Mouse (Mus musculus) ES-E14 (cell line): ENCODE measurements around the gene Zfp141. TPM values are rescaled to one million over a fixed set of nuclear protein-coding genes. Genes with fewer than 3 reads are reported as not detected.
"Not testable (repeated sequence)": the region's sequence is repeated elsewhere in the genome, so short reads cannot be mapped to it uniquely, and the experiment has no call there.

Source experiments
- DNase-seq: peaks from one replicate; pipeline ENCODE4 v3.0.0-alpha.2; 2013; ENCODE audit warnings: low read depth, low spot score
- H3K27ac ChIP-seq: 2 replicates; pipeline ENCODE4 v1.5.1; 2012; ENCODE audit warnings: low read depth, mild to moderate bottlenecking, low read length, moderate library complexity, mixed read lengths; ENCODE audit not compliant: poor library complexity, insufficient read depth, severe bottlenecking
- H3K36me3 ChIP-seq: 2 replicates; pipeline ENCODE4 v1.6.1; 2012; ENCODE audit warnings: mild to moderate bottlenecking, low read length, moderate library complexity, mixed read lengths; ENCODE audit not compliant: control insufficient read depth, poor library complexity, insufficient read depth, severe bottlenecking
- H3K4me1 ChIP-seq, 2 experiments: fragments of 150-350 bp in 1 of 2; sonication (generic) in 1 of 2; 2 replicates each; pipeline ENCODE4 v1.6.1; 2012; ENCODE audit warnings: low read length in 2 of 2, mild to moderate bottlenecking in 1 of 2, mixed read lengths in 1 of 2; ENCODE audit not compliant: control insufficient read depth in 2 of 2, insufficient read depth in 2 of 2, poor library complexity in 1 of 2
- H3K4me3 ChIP-seq, 2 experiments: fragments of 150-350 bp in 1 of 2; sonication (generic) in 1 of 2; 2 replicates each; pipeline ENCODE4 v1.5.1; 2012; ENCODE audit warnings: low read length in 2 of 2, low read depth in 1 of 2, mild to moderate bottlenecking in 1 of 2, mixed read lengths in 1 of 2; ENCODE audit not compliant: insufficient read depth in 1 of 2, poor library complexity in 1 of 2, severe bottlenecking in 1 of 2
- H3K9ac ChIP-seq: 2 replicates; pipeline ENCODE4 v1.6.1; 2012; ENCODE audit warnings: low read depth, mild to moderate bottlenecking, low read length, mixed read lengths; ENCODE audit not compliant: poor library complexity, insufficient read depth, severe bottlenecking
- H3K9me3 ChIP-seq: fragments of 150-350 bp; sonication (generic); 2 replicates; pipeline ENCODE4 v1.6.1; 2012; ENCODE audit warnings: low read depth, mild to moderate bottlenecking, low read length; ENCODE audit not compliant: control insufficient read depth, insufficient read depth
- CHD2 ChIP-seq: IDR thresholded peaks from 2 replicates; pipeline ENCODE4 v1.6.1; 2014; ENCODE audit warnings: mild to moderate bottlenecking, low read depth, low read length, inconsistent platforms
- HCFC1 ChIP-seq: IDR thresholded peaks from 2 replicates; pipeline ENCODE4 v1.6.1; 2012; ENCODE audit warnings: low read length, inconsistent platforms, borderline replicate concordance; ENCODE audit not compliant: insufficient read depth
- MAFK ChIP-seq: IDR thresholded peaks from 2 replicates; pipeline ENCODE4 v1.6.1; 2014; ENCODE audit warnings: mild to moderate bottlenecking, low read depth, low read length, inconsistent platforms; ENCODE audit not compliant: insufficient read depth
- ZC3H11A ChIP-seq: IDR thresholded peaks from 2 replicates; pipeline ENCODE4 v1.6.1; 2012; ENCODE audit warnings: low read depth, mild to moderate bottlenecking, inconsistent platforms, low read length, borderline replicate concordance
- ZNF384 ChIP-seq: IDR thresholded peaks from 2 replicates; pipeline ENCODE4 v1.6.1; 2012; ENCODE audit warnings: low read depth, low read length, inconsistent platforms
- in situ Hi-C, 2 experiments: fragments of 600-800 bp; cut with MboI; formaldehyde crosslinking; loops; one replicate each; pipeline ENCODE4 v1.15.1; 2025; ENCODE audit warnings: low sequenced_read_pairs in 2 of 2, inconsistent platforms in 1 of 2; ENCODE audit not compliant: unreplicated experiment in 2 of 2
- total RNA-seq: library from RNA; depleted of rRNA; stranded (reverse); fragments of 300-350 nt; gene quantifications from 2 replicates; pipeline ENCODE4 v1.2.3, GENCODE M21; 2012; rRNA removed

Gene Zfp141
- 41.8 and 56.6 TPM in 2 replicates for total RNA-seq

DNA sequence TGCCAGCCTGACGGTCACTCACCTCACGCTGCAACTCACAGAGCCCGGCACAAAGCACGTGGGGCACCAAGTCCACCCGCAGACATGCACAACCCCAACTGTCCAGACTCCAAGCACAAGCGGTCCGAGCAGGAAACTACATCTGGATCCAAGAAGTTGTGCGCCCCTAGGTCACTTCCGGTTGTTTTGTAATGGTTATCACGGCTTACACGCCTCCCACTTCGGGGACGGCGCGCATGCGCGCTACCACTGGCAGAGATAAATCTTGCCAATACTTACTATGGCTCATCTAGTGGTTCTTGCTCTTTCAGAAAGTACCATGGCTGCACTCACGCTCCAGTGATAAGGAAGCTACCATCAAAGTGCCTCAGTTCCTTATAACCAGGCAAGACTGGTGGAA, at the start of gene Zfp141:
Gene Zfp141, minus strand, starts transcription at position 153 of the 400 bp plus-strand sequence.
- not testable (repeated sequence) for H3K36me3 ChIP-seq
- in situ Hi-C loops = loop anchor here in 1 of 2 experiments (25.0 kb wide), 1 partner anchor 107 kb away; no protein-coding TSS in a partner anchor
- 0 out of 2 replicates have a peak within 1 kb of the TSS, but pooled peaks have one; percentile 8 for H3K27ac ChIP-seq

GRCm38 (mm10) chr7:42551766-42552165, 46.2 kb upstream of the Zfp141 start:
- in situ Hi-C loops = no loop called here
- DNase-seq = peak; percentile 31
- TF ChIP-seq ZC3H11A (no peak), HCFC1 (no peak), ZNF384 (no peak), CHD2 (no peak), MAFK (no peak)
- Histone ChIP-seq H3K9me3 (no peaks in the 10 kb centered on the region), H3K4me1 (no peaks in the 10 kb centered on the region), H3K27ac (no peak overlapping the region; the same call in 1 of the 2 replicates), H3K4me3 (no peak overlapping the region), H3K9ac (no peak overlapping the region), H3K36me3 (no peaks in the 10 kb centered on the region)

More for the DNA sequence above, at the start of gene Zfp141:
- DNase-seq = peak; percentile 83
- peak within 1 kb of the TSS; percentile 78 to 93 for H3K4me3 ChIP-seq
- H3K9me3 ChIP-seq, H3K4me1 ChIP-seq: not testable (repeated sequence)
- H3K9ac ChIP-seq = peak within 1 kb of the TSS; percentile 90

DNA sequence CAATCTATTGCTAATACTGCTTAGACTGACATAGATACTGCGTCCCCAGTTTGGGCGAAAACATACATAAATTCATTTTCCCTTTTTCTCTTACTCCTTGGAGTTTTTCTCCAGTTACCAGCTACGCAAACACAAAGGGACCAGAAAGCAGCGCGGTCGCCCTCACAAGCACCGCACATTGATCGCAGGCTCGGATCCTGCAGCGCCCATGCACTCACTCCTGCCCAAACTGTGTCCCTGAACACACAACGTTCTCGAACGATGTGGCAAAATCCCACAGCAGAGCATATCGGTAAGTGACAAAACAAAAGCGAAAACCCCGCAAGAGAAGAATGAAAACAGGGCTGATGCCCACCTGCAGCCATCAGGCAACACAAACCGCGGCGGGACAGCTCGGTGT, 354 bp downstream of the Zfp141 start:
- peak overlapping the region; percentile 90 for H3K9ac ChIP-seq
- peaks cover 7% of the 10 kb centered on the region for H3K36me3 ChIP-seq
- H3K9me3 ChIP-seq = no peaks in the 10 kb centered on the region
- peak; percentile 17 for DNase-seq
- TF ChIP-seq ZNF384 = no peak
- TF ChIP-seq CHD2 = no peak
- no peak for TF ChIP-seq HCFC1
- 0 out of 2 replicates have a peak overlapping the region, but pooled peaks have one; percentile 8 for H3K27ac ChIP-seq
- in situ Hi-C loops = loop anchor here in 1 of 2 experiments (25.0 kb wide), 1 partner anchor 107 kb away; no protein-coding TSS in a partner anchor
- H3K4me3 ChIP-seq = peak overlapping the region; percentile 78 to 93
- H3K4me1 ChIP-seq = peaks cover 0 to 2% of the 10 kb centered on the region in 2 experiments; a peak in 2 of 4 replicates

DNA sequence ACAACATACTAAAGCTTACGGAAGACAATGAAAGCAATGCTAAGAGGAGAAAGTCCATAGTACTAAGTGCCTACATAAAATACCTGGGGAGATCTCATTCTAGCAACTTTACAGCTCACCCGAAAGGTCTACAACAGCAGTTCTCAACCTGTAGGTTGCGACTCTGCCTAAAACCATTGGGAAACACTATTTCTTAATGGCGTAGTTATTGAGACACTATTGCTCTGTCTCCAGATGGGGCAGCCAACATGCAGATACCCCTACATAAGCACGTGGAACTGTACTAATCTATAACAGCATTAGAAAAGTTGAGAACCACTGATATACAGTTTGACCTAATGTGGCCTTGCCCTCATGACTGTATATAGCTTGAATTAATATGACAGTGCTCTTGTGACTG, 7.3 kb downstream of the Zfp141 start:
- in situ Hi-C loops = no loop called here
- H3K4me3 ChIP-seq = no peak overlapping the region
- no peak for TF ChIP-seq CHD2
- TF ChIP-seq HCFC1 = no peak
- TF ChIP-seq ZC3H11A = no peak
- no peak for TF ChIP-seq ZNF384
- no peak for TF ChIP-seq MAFK
- no peak for DNase-seq
- H3K27ac ChIP-seq = no peak overlapping the region
- H3K9me3 ChIP-seq = peaks cover 9% of the 10 kb centered on the region
- no peak overlapping the region for H3K9ac ChIP-seq
- H3K36me3 ChIP-seq = peaks cover 11% of the 10 kb centered on the region
- peaks cover 0 to 2% of the 10 kb centered on the region in 2 experiments; a peak in 2 of 4 replicates for H3K4me1 ChIP-seq

GRCm38 (mm10) chr7:42497356-42497755, 8.2 kb downstream of the Zfp141 start:
- Histone ChIP-seq H3K9me3 (peaks cover 9% of the 10 kb centered on the region), H3K27ac (peak overlapping the region; percentile 86; the same call in 1 of the 2 replicates), H3K4me1 (no peaks in the 10 kb centered on the region; a peak in 1 of 4 replicates), H3K9ac (no peak overlapping the region), H3K4me3 (no peak overlapping the region), H3K36me3 (peaks cover 9% of the 10 kb centered on the region)
- peak; percentile 35 for DNase-seq
- TF ChIP-seq MAFK (no peak), HCFC1 (no peak), CHD2 (no peak), ZC3H11A (no peak), ZNF384 (no peak)
- in situ Hi-C loops = no loop called here
